Mouse (Mus musculus): Measurements from ENCODE around the gene Psmd14.

- TF ChIP-seq CTCF (IDR thresholded peaks at IDR 0.05; ENCODE audit: control insufficient read depth, insufficient read depth, low read length) (no peak), POLR2A (IDR thresholded peaks at IDR 0.05; ENCODE audit: borderline replicate concordance, control insufficient read depth, low read depth, low read length) (no peak)
These were observed 35.9 kb downstream of the Psmd14 start for GRCm38 (mm10) chr2:61747411-61747810.

Measured in bone marrow, adult 2 months (tissue).